Comparison of ENCODE assay signal across 8 mouse cellular contexts in the genomic region with DNA sequence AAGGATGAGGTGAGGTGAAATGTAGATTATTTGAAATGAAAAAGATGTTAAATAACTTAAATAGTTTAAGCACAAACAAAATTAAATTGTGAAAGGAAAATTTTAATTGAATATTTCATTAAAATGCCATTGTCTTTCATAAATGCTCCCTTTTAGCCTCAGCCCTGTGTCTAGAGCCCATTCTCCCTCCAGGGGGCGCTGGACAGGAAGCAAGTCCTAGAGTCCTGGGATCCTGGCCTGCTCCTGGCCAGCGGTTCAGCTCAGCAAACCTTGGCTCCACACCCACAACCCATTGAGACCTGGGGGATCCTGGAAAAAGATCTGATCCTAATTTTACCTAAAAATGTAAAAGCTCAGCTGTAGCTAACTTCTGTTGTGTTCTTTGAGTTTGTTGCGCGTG. TPM values are rescaled to one million over a fixed set of nuclear protein-coding genes. Genes with fewer than 3 reads are reported as not detected.
DNase-seq lines count a peak whose midpoint lies in the region; ATAC-seq and TF ChIP-seq lines count a peak whose summit lies in the region.

No protein-coding gene starts in this region.

- no peak overlapping the region for H3K4me3 ChIP-seq in kidney, embryonic 16.5 days (ENCODE audit: low read length)
- no peak overlapping the region for H3K4me3 ChIP-seq in heart, postnatal 0 days (ENCODE audit: low read depth, low read length)
- no peak overlapping the region for H3K4me3 ChIP-seq in lung, adult 2 months (replicated peaks; ENCODE audit: extremely low read depth, low read depth, low read length)
- H3K4me3 ChIP-seq in small intestine, adult 2 months (ENCODE audit: low read depth, low read length): no peak overlapping the region

- DNase-seq in kidney, adult 18-20 months: peak; percentile 85
- DNase-seq in Muller cell, postnatal 12 days (ENCODE audit: inconsistent ontology term): peak; percentile 11
- peak; percentile 0 for DNase-seq in c-Kit-positive CD71-positive TER-119-positive erythroid progenitor cells, embryonic 14.5 days (ENCODE audit: low spot score)
- no peak for DNase-seq in heart, postnatal 0 days (ENCODE audit: low spot score)
- peak; percentile 82 for DNase-seq in lung, adult 2 months
- no peak for DNase-seq in MN1 (ENCODE audit: low spot score)

- no peaks in the 10 kb centered on the region for H3K4me1 ChIP-seq in kidney, embryonic 16.5 days (ENCODE audit: insufficient read depth, low read length)
- no peaks in the 10 kb centered on the region for H3K4me1 ChIP-seq in heart, postnatal 0 days (ENCODE audit: control insufficient read depth, insufficient read depth)
- no peaks in the 10 kb centered on the region for H3K4me1 ChIP-seq in lung, adult 2 months (ENCODE audit: control insufficient read depth, insufficient read depth, low read length)
- H3K4me1 ChIP-seq in small intestine, adult 2 months (ENCODE audit: control insufficient read depth, insufficient read depth, insufficient read length, low read length): no peaks in the 10 kb centered on the region

- no peaks in the 10 kb centered on the region for H3K27me3 ChIP-seq in kidney, embryonic 16.5 days (ENCODE audit: insufficient read depth, low read length)
- no peaks in the 10 kb centered on the region for H3K27me3 ChIP-seq in heart, postnatal 0 days (ENCODE audit: control insufficient read depth, insufficient read depth, low read length)
- no peaks in the 10 kb centered on the region for H3K27me3 ChIP-seq in small intestine, adult 2 months (ENCODE audit: control insufficient read depth, insufficient read depth, low read length)

- H3K9ac ChIP-seq in kidney, embryonic 16.5 days (replicated peaks; ENCODE audit: low read length): no peak overlapping the region
- H3K9ac ChIP-seq in heart, postnatal 0 days (replicated peaks; ENCODE audit: low read depth, low read length): no peak overlapping the region

- 60% methylated on average over 4 of the region's 4 CpGs for WGBS in kidney, embryonic 16.5 days
- WGBS in heart, postnatal 0 days: 62% methylated on average over 4 of the region's 4 CpGs
- WGBS in lung, adult 2 months: 62% methylated on average over 4 of the region's 4 CpGs
- 65% methylated on average over 4 of the region's 4 CpGs for WGBS in small intestine, adult 2 months

- peak; percentile 42; the same call in 1 of the 2 replicates for TF ChIP-seq CTCF in heart, postnatal 0 days (IDR thresholded peaks at IDR 0.05; ENCODE audit: low read depth)
- TF ChIP-seq CTCF in lung, adult 2 months (IDR thresholded peaks at IDR 0.05; ENCODE audit: insufficient read depth, low read length): peak; percentile 63
- peak; percentile 26; the same call in 1 of the 2 replicates for TF ChIP-seq CTCF in small intestine, adult 2 months (IDR thresholded peaks at IDR 0.05; ENCODE audit: extremely low read depth, insufficient read length, insufficient replicate concordance, low read depth, low read length)

- no peak overlapping the region for H3K4me2 ChIP-seq in kidney, embryonic 16.5 days (replicated peaks; ENCODE audit: low read depth, low read length)
- H3K4me2 ChIP-seq in heart, postnatal 0 days (ENCODE audit: low read depth, low read length): no peak overlapping the region

- TF ChIP-seq POLR2A in lung, adult 2 months (IDR thresholded peaks at IDR 0.05; ENCODE audit: borderline replicate concordance, extremely low read depth, low read depth, low read length): no peak
- no peak for TF ChIP-seq POLR2A in small intestine, adult 2 months (IDR thresholded peaks at IDR 0.05; ENCODE audit: low read depth, low read length)

- no peak for ATAC-seq in kidney, embryonic 16.5 days (ENCODE audit: low FRiP score, low TSS enrichment)
- ATAC-seq in heart, postnatal 0 days (ENCODE audit: insufficient read depth, low read depth): no peak

- TF ChIP-seq EP300 in heart, postnatal 0 days (IDR thresholded peaks at IDR 0.05; ENCODE audit: low read depth): no peak

- H3K36me3 ChIP-seq in kidney, embryonic 16.5 days (ENCODE audit: insufficient read depth, low read length): no peaks in the 10 kb centered on the region
- no peaks in the 10 kb centered on the region for H3K36me3 ChIP-seq in heart, postnatal 0 days (replicated peaks; ENCODE audit: control insufficient read depth, insufficient read depth, low read length)
- H3K36me3 ChIP-seq in small intestine, adult 2 months (ENCODE audit: control insufficient read depth, insufficient read depth, low read length): no peaks in the 10 kb centered on the region

- no peaks in the 10 kb centered on the region for H3K9me3 ChIP-seq in kidney, embryonic 16.5 days (ENCODE audit: low read length)
- no peaks in the 10 kb centered on the region for H3K9me3 ChIP-seq in heart, postnatal 0 days (replicated peaks; ENCODE audit: control insufficient read depth, low read length)

- no peak overlapping the region for H3K27ac ChIP-seq in kidney, embryonic 16.5 days (ENCODE audit: low read length)
- H3K27ac ChIP-seq in heart, postnatal 0 days (ENCODE audit: low read depth): no peak overlapping the region
- H3K27ac ChIP-seq in small intestine, adult 2 months (ENCODE audit: insufficient read depth, low read depth, low read length): no peak overlapping the region

RNA-seq across cellular contexts. Expression of gene Gpr137b, which starts 44.5 kb away (rescaled TPM):
- 27.1 and 29.2 TPM in 2 replicates for polyA plus RNA-seq in kidney, embryonic 16.5 days (2015; fragmentation: Nextera tagmentation; extraction: Ambion mirVana)
- total RNA-seq in heart, postnatal 0 days (2014; rRNA removed; ENCODE audit: low replicate concordance): 5.2 and 6.2 TPM in 2 replicates
- 5.8 and 6.1 TPM in 2 replicates for polyA plus RNA-seq in heart, postnatal 0 days (2015; fragmentation: Nextera tagmentation; extraction: Ambion mirVana)
- polyA plus RNA-seq in lung, adult 2 months (2012; rRNA removed): 74.3 and 86.0 TPM in 2 replicates
- 5.1 and 6.5 TPM in 2 replicates for polyA plus RNA-seq in small intestine, adult 2 months (2012; rRNA removed)

Comparison
In these comparisons a context has a peak if more than half of its experiments do, and no peak if none do; other contexts are left out.
1. DNase-seq: peak in kidney, adult 18-20 months (single experiment), Muller cell, postnatal 12 days (single experiment), c-Kit-positive CD71-positive TER-119-positive erythroid progenitor cells, embryonic 14.5 days (single experiment) and lung, adult 2 months (single experiment); none in heart, postnatal 0 days (single experiment) and MN1 (single experiment).
2. Peak in every context shown above with its lines, with median percentiles within 50 percentile points of each other: CTCF ChIP-seq.